Mouse (Mus musculus) cerebellum, adult 11 months (tissue): ENCODE measurements around the gene Tmem231.
"Not testable (repeated sequence)": the region's sequence is repeated elsewhere in the genome, so short reads cannot be mapped to it uniquely, and the experiment has no call there.

Experiments used
- DNase-seq: peaks from one replicate; pipeline ENCODE4 v3.0.0; 2022

Gene Tmem231

GRCm38 (mm10) chr8:111947954-111948353 lies 14.3 kb upstream of the Tmem231 start:
- DNase-seq: peak; percentile 50

- DNase-seq: no peak
These were observed 13.5 kb upstream of the Tmem231 start for GRCm38 (mm10) chr8:111947144-111947543.

- no peak for DNase-seq
These were observed 9.9 kb upstream of the Tmem231 start for GRCm38 (mm10) chr8:111943544-111943943.

GRCm38 (mm10) chr8:111941101-111941454 lies 7.4 kb upstream of the Tmem231 start:
- DNase-seq: no peak

- DNase-seq: peak; percentile 97
These were observed 6.8 kb upstream of the Tmem231 start, which contains the start of gene Gabarapl2 for GRCm38 (mm10) chr8:111940171-111941100. Gabarapl2 (plus strand) TSS chr8:111940703.

GRCm38 (mm10) chr8:111939516-111940142 lies 5.9 kb upstream of the Tmem231 start:
- peak; percentile 53 for DNase-seq

- not testable (repeated sequence) for DNase-seq
These were observed 4.7 kb upstream of the Tmem231 start for GRCm38 (mm10) chr8:111938076-111938985.

- DNase-seq: no peak
These were observed 3.5 kb upstream of the Tmem231 start for GRCm38 (mm10) chr8:111937184-111937583.

- DNase-seq: no peak
These were observed 520 bp upstream of the Tmem231 start for GRCm38 (mm10) chr8:111934201-111934600.

GRCm38 (mm10) chr8:111932580-111933336 lies 923 bp downstream of the Tmem231 start:
- peak; percentile 54 for DNase-seq

DNA sequence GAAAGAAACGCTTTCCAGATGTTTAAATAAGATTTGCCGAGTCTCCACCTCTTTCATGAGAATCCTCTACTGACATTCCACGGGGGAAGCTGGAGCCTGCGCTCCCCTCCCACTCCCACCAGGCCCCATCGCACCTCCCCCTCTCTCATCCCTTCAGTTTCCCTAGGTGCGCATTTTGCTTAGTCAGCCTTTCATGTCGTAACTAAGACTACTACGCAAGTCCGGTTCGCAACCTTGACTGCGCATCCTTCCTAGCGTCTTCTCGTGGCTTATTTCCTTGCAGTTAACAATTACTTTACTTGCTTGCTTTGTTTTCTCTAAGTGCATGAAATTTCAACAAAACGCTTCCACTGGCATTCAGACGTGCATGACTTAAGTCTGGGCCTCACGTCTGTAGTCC lies 2.0 kb downstream of the Tmem231 start:
- no peak for DNase-seq

GRCm38 (mm10) chr8:111929648-111930344 lies 3.9 kb downstream of the Tmem231 start:
- DNase-seq: no peak

- no peak for DNase-seq
These were observed 8.7 kb downstream of the Tmem231 start for GRCm38 (mm10) chr8:111924976-111925375.

GRCm38 (mm10) chr8:111923383-111923804 lies 10.3 kb downstream of the Tmem231 start:
- peak; percentile 74 for DNase-seq

DNA sequence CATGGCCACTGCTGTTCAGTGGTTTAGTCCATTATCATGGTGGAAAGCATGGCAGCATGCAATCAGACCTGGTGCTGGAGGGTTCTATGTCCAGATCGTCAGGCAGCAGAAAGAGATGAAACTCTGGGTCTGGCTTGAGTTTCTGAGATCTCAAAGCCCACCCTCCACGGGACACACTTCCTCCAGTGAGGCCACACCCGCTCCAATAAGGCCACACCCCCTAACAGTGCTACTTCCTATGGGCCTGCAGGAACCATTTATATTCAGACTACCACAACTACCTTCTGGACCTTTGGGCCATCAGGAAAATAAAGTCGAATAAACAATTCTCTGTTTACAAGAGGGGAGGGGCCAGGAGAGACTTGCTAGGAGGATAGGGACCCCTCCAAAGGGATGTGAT lies 12.7 kb downstream of the Tmem231 start:
- DNase-seq: no peak

GRCm38 (mm10) chr8:111919663-111920062 lies 14.0 kb downstream of the Tmem231 start:
- DNase-seq: no peak

GRCm38 (mm10) chr8:111912860-111913432 lies 20.7 kb downstream of the Tmem231 start:
- DNase-seq: no peak

DNA sequence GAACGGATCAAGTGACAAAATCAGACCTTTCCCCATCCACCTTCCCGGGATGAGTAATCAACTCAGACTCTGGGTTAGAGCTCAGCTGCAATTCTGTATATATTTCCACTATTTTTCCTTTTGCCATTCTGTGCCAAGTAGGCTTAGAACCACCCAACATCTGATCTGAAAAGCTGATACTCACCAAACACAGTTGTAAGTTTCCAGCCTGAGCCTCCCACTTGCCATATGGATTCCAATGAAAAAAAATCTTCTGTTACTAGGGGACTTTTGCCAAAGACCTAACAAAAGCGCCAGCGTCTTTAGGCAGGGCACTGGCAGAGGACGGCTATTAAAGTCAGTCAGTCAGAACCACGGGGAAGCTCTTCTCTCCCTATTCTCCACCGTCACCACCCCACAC lies 22.1 kb downstream of the Tmem231 start:
- DNase-seq: no peak

DNA sequence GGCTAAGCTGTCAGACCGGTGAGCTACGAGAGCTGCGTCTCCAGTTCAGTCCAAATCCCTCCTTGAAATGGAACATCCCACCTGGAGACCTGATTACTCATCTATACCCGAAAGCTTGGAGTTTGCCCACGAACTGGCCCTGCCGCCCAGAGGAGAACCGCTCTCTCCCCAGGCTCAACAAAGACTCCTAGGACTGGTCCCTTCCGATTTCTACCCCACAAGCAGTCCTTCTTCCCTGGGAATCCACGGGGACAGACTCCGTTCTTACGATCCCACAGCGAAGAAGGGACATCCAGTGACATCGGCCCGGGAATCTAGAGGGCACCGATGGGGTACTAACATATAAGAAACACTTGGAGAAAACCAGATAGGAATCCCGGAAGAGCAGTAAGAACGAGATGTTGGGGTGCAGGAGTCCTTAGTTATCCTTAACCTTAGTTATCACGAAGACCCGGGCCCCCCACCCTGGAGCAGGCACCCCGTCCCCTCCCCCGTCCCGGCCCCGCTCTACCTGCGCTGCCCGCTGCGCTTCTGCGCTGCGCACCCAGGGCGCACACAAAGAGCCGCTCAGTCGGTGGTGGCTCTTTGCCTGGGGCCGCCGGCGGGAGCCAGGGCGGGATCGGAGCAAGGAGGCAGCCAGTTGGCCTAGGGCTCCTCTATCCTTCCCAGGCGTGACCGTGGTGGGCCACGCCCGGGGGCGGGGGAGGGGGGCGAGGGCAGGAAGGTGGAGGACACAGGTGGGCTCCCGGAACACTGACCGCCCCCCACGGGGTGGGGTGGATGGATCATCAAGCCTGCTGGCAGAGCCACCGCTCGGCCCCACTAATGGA lies 23.8 kb downstream of the Tmem231 start, which contains the start of gene Chst5:
TSS of gene Chst5 (minus strand) at position 827 of the 830 bp plus-strand sequence.
- DNase-seq: peak; percentile 35

GRCm38 (mm10) chr8:111905500-111906121 lies 28.1 kb downstream of the Tmem231 start:
- no peak for DNase-seq
